Mouse (Mus musculus) kidney, embryonic 14.5 days (tissue): ENCODE measurements around the gene Gng3. TPM values are rescaled to one million over a fixed set of nuclear protein-coding genes. Genes with fewer than 3 reads are reported as not detected.

Experiments used
- ATAC-seq: fragments of 200-750 bp; cut with Nextera tagmentation; 2 replicates; pipeline ENCODE4 v1.8.0; 2017; ENCODE audit warnings: moderate number of reproducible peaks, mild to moderate bottlenecking, moderate TSS enrichment, moderate library complexity; ENCODE audit not compliant: low FRiP score, low TSS enrichment
- H3K27ac ChIP-seq: fragments of 300-500 bp; sonication (generic); 2 replicates; pipeline ENCODE4 v1.5.1; 2014; ENCODE audit warnings: low read depth, mild to moderate bottlenecking, low read length, moderate library complexity, mixed read lengths
- H3K27me3 ChIP-seq: fragments of 300-500 bp; sonication (generic); 2 replicates; pipeline ENCODE4 v1.6.1; 2014; ENCODE audit warnings: mild to moderate bottlenecking, low read length; ENCODE audit not compliant: control insufficient read depth, insufficient read depth
- H3K36me3 ChIP-seq: fragments of 300-500 bp; sonication (generic); 2 replicates; pipeline ENCODE4 v1.6.1; 2014; ENCODE audit warnings: low read length, mixed read lengths; ENCODE audit not compliant: control insufficient read depth, insufficient read depth
- H3K4me1 ChIP-seq: fragments of 300-500 bp; sonication (generic); 2 replicates; pipeline ENCODE4 v1.6.1; 2014; ENCODE audit warnings: low read length, mixed read lengths; ENCODE audit not compliant: control insufficient read depth, insufficient read depth
- H3K4me2 ChIP-seq: fragments of 300-500 bp; sonication (generic); replicated peaks from 2 replicates; pipeline ENCODE4 v1.6.1; 2014; ENCODE audit warnings: low read depth, mild to moderate bottlenecking, low read length
- H3K4me3 ChIP-seq: fragments of 300-500 bp; sonication (generic); 2 replicates; pipeline ENCODE4 v1.5.1; 2014; ENCODE audit warnings: mild to moderate bottlenecking, low read length
- H3K9ac ChIP-seq: fragments of 300-500 bp; sonication (generic); 2 replicates; pipeline ENCODE4 v1.6.1; 2014; ENCODE audit warnings: low read depth, mild to moderate bottlenecking, low read length, moderate library complexity
- H3K9me3 ChIP-seq: fragments of 300-500 bp; sonication (generic); 2 replicates; pipeline ENCODE4 v1.6.1; 2016; ENCODE audit warnings: low read length; ENCODE audit not compliant: control insufficient read depth
- WGBS: fragments of 180-500 bp; shearing (Covaris S2); extraction: QIAGEN DNeasy Blood & Tissue Kit; methylation state at CpG from one replicate; pipeline ENCODE4 v1.1.7; 2014; 5-methylcytosine and 5-hydroxymethylcytosine counted together
- polyA plus RNA-seq: library from polyadenylated mRNA; unstranded; fragments of >200 nt; fragmentation: Nextera tagmentation; extraction: Ambion mirVana; gene quantifications from 2 replicates; pipeline ENCODE4 v1.2.1, GENCODE M21; 2014

Gene Gng3
- polyA plus RNA-seq, 1 experiment from 2014 or later, result 3.6 TPM

DNA sequence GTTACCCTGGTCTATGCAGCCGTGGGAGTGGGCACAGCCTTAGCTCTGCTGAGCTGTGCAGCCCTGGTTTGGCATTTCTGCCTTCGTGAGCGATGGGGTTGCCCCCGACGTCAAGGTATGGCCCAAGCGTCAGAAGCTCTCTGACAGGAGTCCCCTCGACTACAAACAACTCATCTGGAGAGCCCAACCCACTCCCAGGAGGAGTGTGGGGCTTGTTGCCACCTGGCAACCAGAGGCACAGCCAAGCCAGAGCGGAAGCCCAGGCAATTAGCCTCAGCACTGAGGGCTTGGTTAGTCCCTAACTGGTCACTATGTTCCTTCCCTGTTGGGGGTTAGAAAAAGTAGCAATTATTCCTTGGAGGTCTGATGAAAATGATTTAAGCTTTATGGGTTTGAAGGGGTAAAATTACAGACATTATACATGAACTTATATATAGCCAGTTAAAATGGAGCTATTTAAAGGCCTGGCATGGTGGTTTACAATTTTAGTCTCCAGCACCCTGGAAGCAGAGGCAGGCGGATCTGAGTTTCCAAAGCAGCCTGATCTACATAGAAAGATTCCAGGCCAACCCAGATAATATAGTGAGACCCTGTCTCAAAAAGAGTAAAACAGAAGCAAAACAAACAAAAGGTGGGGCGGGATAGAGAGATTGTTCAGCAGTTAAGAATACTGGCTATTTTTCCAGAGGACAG, 13.4 kb upstream of the Gng3 start:
- Histone ChIP-seq H3K9ac (no peak overlapping the region), H3K4me2 (no peak overlapping the region), H3K36me3 (peaks cover 8% of the 10 kb centered on the region; the same call in 1 of the 2 replicates), H3K4me1 (no peaks in the 10 kb centered on the region), H3K9me3 (no peaks in the 10 kb centered on the region), H3K27ac (no peak overlapping the region), H3K27me3 (no peaks in the 10 kb centered on the region), H3K4me3 (no peak overlapping the region)
- WGBS, result 56% methylated on average over 10 of the region's 10 CpGs
- ATAC-seq, result no peak

DNA sequence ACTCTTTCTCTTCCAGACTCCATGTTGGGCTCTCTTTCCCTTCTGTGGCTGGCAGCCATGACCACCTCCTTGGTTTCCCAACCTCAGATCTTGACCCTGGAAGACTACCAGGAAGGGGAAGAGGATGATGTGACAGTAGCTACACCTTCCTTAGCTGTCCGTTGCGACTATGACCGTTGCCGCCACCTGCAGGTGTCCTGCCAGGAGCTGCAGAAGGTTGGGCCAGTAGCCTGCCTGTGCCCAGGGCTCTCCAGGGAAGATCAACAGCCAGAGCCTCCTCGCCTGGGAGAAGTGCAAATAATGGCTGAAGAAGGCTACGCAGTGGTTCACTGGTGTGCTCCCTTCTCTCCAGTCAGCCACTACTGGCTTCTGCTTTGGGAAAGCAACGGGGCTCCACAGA, 12.6 kb upstream of the Gng3 start:
- no peak overlapping the region for H3K27ac ChIP-seq
- H3K9me3 ChIP-seq, result no peaks in the 10 kb centered on the region
- H3K9ac ChIP-seq, result no peak overlapping the region
- H3K27me3 ChIP-seq, result no peaks in the 10 kb centered on the region
- H3K4me2 ChIP-seq, result no peak overlapping the region
- WGBS, result 57% methylated on average over 7 of the region's 7 CpGs
- no peak overlapping the region for H3K4me3 ChIP-seq
- H3K4me1 ChIP-seq, result no peaks in the 10 kb centered on the region
- no peak for ATAC-seq
- H3K36me3 ChIP-seq, result peaks cover 12% of the 10 kb centered on the region; the same call in 1 of the 2 replicates

DNA sequence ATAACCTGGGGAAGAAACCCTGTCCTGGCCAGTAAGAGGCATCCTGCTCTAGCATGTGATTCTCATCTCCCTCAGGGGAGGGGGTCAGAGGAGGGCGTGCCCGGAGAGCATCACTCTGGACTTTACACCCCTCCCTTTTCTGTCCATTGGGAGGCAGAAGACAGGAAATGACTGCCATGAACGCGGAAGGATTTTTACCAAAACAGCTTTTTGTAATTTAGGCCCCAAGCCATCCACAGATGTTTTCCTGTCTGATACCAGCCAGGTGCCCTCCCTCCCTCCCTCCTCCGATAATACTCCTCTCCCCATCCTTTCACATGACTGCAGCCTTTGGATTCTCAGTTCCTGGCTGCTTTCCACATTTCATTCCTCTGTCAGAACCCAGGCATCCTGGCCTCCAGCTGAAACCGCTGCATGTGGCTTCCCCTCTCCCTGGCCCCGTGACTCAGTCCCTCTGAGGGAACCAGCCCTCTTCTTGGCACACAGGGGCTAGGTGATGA, 11.5 kb upstream of the Gng3 start, which contains the start of gene Lrrn4cl:
Gene Lrrn4cl (plus strand): TSS at position 367 of the 500 bp plus-strand sequence.
- H3K4me1 ChIP-seq, result no peaks in the 10 kb centered on the region
- no peak within 1 kb of the TSS for H3K27ac ChIP-seq
- no peaks in the 10 kb centered on the region for H3K9me3 ChIP-seq
- no peak within 1 kb of the TSS for H3K4me2 ChIP-seq
- ATAC-seq, result peak; percentile 70; the same call in 1 of the 2 replicates
- WGBS, result 31% methylated on average over 7 of the region's 7 CpGs
- H3K4me3 ChIP-seq, result no peak within 1 kb of the TSS
- H3K36me3 ChIP-seq, result peaks cover 21% of the 10 kb centered on the region
- H3K27me3 ChIP-seq, result no peaks in the 10 kb centered on the region
- H3K9ac ChIP-seq, result no peak within 1 kb of the TSS

DNA sequence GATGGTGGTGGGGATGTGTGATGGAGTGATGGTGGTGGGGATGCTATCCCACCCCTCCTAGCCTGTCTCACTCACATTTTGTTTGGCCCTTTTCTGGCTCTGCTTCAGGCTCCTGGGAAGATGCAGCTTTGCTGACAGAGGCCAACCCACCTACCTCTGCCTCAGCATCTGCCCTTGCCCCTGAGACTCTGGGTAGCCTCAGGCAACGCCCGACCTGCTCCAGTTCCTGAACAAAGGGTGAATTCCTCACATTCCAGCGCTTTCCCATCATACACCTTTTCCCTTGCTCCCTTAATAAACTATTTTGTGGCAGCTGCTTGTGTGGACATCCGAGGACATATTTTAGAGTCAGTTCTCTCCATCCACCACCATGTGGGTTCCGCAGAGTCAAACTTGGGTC, 9.4 kb upstream of the Gng3 start:
- Histone ChIP-seq H3K9me3 (no peaks in the 10 kb centered on the region), H3K27ac (no peak overlapping the region), H3K27me3 (no peaks in the 10 kb centered on the region), H3K4me2 (no peak overlapping the region), H3K9ac (no peak overlapping the region), H3K36me3 (peaks cover 24% of the 10 kb centered on the region), H3K4me3 (no peak overlapping the region), H3K4me1 (no peaks in the 10 kb centered on the region)
- WGBS, result 81% methylated on average over 5 of the region's 5 CpGs
- ATAC-seq, result no peak

DNA sequence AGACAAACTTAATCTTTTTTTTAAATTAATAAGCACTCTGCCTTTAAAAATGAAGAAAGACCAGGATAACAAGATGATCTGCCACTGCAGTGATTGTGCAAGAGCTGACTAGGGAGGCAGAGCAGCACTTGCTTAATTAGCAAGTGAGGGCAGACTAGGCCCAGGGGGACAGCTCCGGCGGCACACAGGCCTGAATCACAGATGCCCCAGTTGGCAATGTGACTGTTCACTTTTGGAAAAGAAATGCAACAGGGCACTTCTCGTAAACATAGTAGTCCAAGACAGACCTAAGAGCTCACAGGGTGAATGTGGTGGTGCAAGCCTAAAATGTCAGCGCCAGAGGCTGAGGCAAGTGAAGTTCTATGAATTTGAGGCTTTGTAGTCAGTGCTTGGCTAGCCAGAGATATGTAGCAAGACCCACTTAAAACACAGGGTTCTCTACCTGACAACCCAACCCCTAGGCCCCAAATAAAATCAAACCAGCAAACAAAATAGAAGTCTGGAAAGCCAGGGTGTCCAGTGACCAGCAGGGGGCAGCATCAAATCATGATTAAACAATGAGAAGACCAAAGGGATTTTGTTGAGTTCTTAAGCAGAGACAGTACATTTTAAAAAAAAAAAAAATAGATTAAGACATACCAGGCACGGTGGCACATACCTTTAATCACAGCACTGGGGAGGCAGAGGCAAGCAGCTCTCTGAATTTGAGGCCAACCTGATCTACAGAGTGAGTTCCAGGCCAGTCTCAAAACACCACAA, 5.6 kb upstream of the Gng3 start:
- Histone ChIP-seq H3K4me1 (peaks cover 11% of the 10 kb centered on the region; the same call in 1 of the 2 replicates), H3K4me3 (no peak overlapping the region), H3K9me3 (no peaks in the 10 kb centered on the region), H3K27ac (no peak overlapping the region), H3K27me3 (no peaks in the 10 kb centered on the region), H3K9ac (no peak overlapping the region), H3K4me2 (no peak overlapping the region), H3K36me3 (peaks cover 35% of the 10 kb centered on the region)
- 71% methylated on average over 5 of the region's 5 CpGs for WGBS
- no peak for ATAC-seq

DNA sequence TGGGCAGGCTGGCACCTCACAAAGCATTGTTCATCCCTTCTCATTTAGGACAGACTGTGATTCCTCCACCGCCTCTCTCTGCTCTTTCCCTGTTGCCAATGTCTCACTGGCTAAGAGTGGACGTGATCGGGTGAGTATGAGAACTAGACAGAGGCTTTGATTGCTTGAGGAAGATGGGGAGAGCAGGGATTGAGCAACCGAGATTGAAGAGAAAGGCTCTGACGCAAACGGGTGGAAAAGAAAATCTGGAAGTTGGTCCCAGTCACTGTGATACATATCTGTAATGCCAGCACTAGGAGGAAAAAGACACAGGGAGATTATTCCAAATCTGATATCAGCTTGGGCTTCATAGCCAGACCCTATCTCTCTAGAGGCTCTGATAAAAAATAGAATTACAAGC, 4.0 kb upstream of the Gng3 start:
- Histone ChIP-seq H3K9me3 (no peaks in the 10 kb centered on the region), H3K27ac (no peak overlapping the region), H3K4me2 (no peak overlapping the region), H3K4me3 (no peak overlapping the region), H3K36me3 (peaks cover 32% of the 10 kb centered on the region), H3K27me3 (no peaks in the 10 kb centered on the region), H3K4me1 (peaks cover 25% of the 10 kb centered on the region; the same call in 1 of the 2 replicates), H3K9ac (no peak overlapping the region)
- no peak for ATAC-seq
- WGBS, result 90% methylated on average over 6 of the region's 6 CpGs

DNA sequence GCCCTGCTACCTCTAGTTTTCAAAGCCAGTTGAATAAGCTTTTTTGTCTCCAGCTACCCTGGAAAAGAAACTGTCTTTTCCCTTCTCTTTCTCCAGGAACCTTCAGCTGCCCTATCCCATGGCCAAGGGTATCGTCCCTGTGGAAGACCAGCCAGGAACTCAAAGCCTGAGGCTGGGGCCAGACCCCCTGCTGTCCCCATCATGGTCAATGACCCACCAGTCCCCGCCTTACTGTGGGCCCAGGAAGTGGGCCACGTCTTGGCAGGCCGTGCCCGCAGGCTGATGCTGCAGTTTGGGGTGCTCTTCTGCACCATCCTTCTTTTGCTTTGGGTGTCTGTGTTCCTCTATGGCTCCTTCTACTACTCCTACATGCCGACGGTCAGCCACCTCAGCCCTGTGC, 2.0 kb upstream of the Gng3 start:
- 88% methylated on average over 7 of the region's 7 CpGs for WGBS
- Histone ChIP-seq H3K27me3 (no peaks in the 10 kb centered on the region), H3K36me3 (peaks cover 17% of the 10 kb centered on the region), H3K4me2 (peak overlapping the region; percentile 62), H3K4me1 (peaks cover 25% of the 10 kb centered on the region; the same call in 1 of the 2 replicates), H3K4me3 (peak overlapping the region; percentile 54), H3K9ac (peak overlapping the region; percentile 63; the same call in 1 of the 2 replicates), H3K9me3 (no peaks in the 10 kb centered on the region), H3K27ac (no peak overlapping the region)
- no peak for ATAC-seq

DNA sequence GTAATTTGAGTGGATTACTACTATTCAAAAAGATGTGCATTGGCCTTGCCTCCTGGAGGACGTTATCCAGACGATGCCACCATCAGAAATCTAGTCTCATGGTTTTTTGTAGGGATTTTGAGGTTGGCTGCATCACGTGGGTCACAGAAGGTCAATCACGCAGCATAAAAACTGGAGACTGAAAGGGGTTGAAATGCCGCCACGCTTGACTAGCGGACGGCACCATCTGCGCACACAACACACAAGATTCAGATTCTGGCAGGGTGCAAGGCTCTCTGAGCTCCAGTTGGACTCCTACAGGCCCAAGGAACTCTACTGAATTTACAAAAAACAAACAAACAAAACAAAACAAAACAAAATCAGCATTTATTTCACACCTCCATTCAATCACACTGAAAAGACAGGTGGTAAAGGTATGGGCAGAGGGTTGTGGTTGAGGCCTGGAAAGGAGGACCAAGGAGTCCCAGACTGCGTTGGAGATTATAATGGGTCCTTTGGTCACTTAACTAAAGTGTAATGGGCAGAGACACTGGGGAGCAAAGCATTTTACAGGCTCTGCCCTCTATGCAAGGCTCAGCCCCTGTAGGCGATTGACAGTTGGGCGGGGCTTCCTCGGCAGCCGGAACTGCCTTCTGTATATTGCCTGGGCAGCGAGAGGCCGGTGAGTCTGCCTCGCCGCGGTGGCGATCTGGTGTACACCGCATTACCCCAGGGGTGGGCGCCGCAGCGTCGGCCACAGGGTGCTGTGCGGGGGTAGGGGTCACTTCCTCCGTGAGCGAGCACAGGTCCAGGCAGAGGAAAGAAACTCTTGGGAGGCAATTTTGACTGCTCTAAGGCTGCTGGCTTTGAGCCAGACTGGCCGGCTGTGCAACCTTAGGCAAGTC, 1.2 kb upstream of the Gng3 start:
- 20% methylated on average over 29 of the region's 29 CpGs for WGBS
- Histone ChIP-seq H3K4me3 (peak overlapping the region; percentile 54), H3K4me1 (peaks cover 25% of the 10 kb centered on the region; the same call in 1 of the 2 replicates), H3K4me2 (peak overlapping the region; percentile 62), H3K27ac (no peak overlapping the region), H3K27me3 (no peaks in the 10 kb centered on the region), H3K9ac (peak overlapping the region; percentile 63), H3K36me3 (peaks cover 21% of the 10 kb centered on the region; the same call in 1 of the 2 replicates), H3K9me3 (no peaks in the 10 kb centered on the region)
- peak; percentile 50 for ATAC-seq
